Mouse (Mus musculus) liver, embryonic 14.5 days (tissue): Measurements from ENCODE around the gene Mast3.

ENCODE experiments used
- CTCF ChIP-seq: IDR thresholded peaks from 2 replicates; pipeline ENCODE4 v1.5.1; 2016; ENCODE audit warnings: antibody characterized with exemption, low read depth, control low read depth
- EP300 ChIP-seq: IDR thresholded peaks from 2 replicates; pipeline ENCODE4 v1.6.1; 2016; ENCODE audit warnings: antibody characterized with exemption, low read depth

DNA sequence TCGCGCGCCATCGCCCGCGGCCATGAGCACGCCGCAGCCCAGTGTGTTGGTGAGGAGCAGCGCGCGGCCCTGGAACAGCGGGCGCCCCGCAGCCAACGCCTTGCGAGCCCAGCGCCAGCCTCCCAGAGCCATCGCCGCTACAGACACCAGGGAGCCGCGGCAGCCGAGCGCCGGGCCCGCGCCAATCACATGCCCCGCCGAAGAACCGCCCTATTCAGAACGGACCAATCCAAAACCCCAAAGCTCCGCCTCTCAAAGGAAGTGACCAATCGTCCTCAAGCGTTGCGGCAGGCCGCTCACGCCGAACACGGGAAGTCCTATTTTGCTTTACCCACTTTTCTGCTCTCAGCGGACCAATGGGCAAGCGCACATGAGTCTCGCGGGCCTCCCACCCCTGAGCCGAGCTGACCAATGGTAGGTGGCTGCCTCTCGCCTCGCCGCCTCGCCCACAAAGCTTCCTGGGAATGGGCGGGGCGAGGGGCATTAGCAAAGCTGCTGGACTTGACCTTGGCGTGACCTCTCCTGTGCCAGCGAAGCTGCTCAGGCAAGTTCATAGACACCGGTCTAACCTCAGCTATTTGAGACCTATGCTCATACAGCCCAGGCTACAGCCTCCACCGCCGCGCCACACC is 44.0 kb downstream of the Mast3 start, which contains the start of gene Mpv17l2:
- no peak for TF ChIP-seq EP300
- no peak for TF ChIP-seq CTCF
